8 mouse cellular contexts compared by ENCODE assay signal in genomic region chr9:15241596-15241939, GRCm38 (mm10). TPM values are rescaled to one million over a fixed set of nuclear protein-coding genes. Genes with fewer than 3 reads are reported as not detected.
DNase-seq lines count a peak whose midpoint lies in the region; ATAC-seq lines count a peak whose summit lies in the region.

No protein-coding gene starts in this region.

- H3K27ac ChIP-seq in midbrain, embryonic 14.5 days (replicated peaks; ENCODE audit: low read depth, low read length) = no peak overlapping the region
- H3K27ac ChIP-seq in midbrain, embryonic 13.5 days = no peak overlapping the region
- H3K27ac ChIP-seq in embryonic facial prominence, embryonic 10.5 days (replicated peaks) = no peak overlapping the region
- no peak overlapping the region for H3K27ac ChIP-seq in stomach, embryonic 15.5 days

- no peak overlapping the region for H3K4me3 ChIP-seq in midbrain, embryonic 14.5 days (replicated peaks; ENCODE audit: low read depth, low read length)
- no peak overlapping the region for H3K4me3 ChIP-seq in midbrain, embryonic 13.5 days (replicated peaks)
- H3K4me3 ChIP-seq in embryonic facial prominence, embryonic 10.5 days = no peak overlapping the region
- no peak overlapping the region for H3K4me3 ChIP-seq in stomach, embryonic 15.5 days (replicated peaks)

- no peaks in the 10 kb centered on the region for H3K9me3 ChIP-seq in midbrain, embryonic 14.5 days (ENCODE audit: control insufficient read depth, low read length)
- H3K9me3 ChIP-seq in midbrain, embryonic 13.5 days = no peaks in the 10 kb centered on the region
- no peaks in the 10 kb centered on the region for H3K9me3 ChIP-seq in embryonic facial prominence, embryonic 10.5 days
- no peaks in the 10 kb centered on the region for H3K9me3 ChIP-seq in stomach, embryonic 15.5 days

- H3K4me1 ChIP-seq in midbrain, embryonic 14.5 days (ENCODE audit: control insufficient read depth, insufficient read depth, low read length) = 0 out of 2 replicates have a peak, but pooled peaks cover 8% of the 10 kb centered on the region
- H3K4me1 ChIP-seq in midbrain, embryonic 13.5 days (replicated peaks) = peaks cover 18% of the 10 kb centered on the region
- H3K4me1 ChIP-seq in embryonic facial prominence, embryonic 10.5 days = peaks cover 23% of the 10 kb centered on the region
- H3K4me1 ChIP-seq in stomach, embryonic 15.5 days = peaks cover 11% of the 10 kb centered on the region; the same call in 1 of the 2 replicates

- DNase-seq in CD4-positive, CD25-positive, alpha-beta regulatory T cell, adult 2 months (ENCODE audit: low read depth, low spot score) = peak; percentile 54
- peak; percentile 54 for DNase-seq in midbrain, embryonic 14.5 days
- DNase-seq in embryonic facial prominence, embryonic 10.5 days (ENCODE audit: low spot score) = peak; percentile 60
- DNase-seq in kidney, adult 8-10 months = peak; percentile 82 to 88
- DNase-seq in lung, postnatal 10 days = peak; percentile 76

- no peak overlapping the region for H3K9ac ChIP-seq in midbrain, embryonic 14.5 days (replicated peaks; ENCODE audit: low read length)
- no peak overlapping the region for H3K9ac ChIP-seq in midbrain, embryonic 13.5 days (replicated peaks)
- no peak overlapping the region for H3K9ac ChIP-seq in stomach, embryonic 15.5 days

- H3K4me2 ChIP-seq in midbrain, embryonic 14.5 days (ENCODE audit: low read length) = no peak overlapping the region
- H3K4me2 ChIP-seq in midbrain, embryonic 13.5 days (replicated peaks) = no peak overlapping the region
- peak overlapping the region; percentile 11; the same call in 1 of the 2 replicates for H3K4me2 ChIP-seq in stomach, embryonic 15.5 days

- H3K27me3 ChIP-seq in midbrain, embryonic 14.5 days (ENCODE audit: control insufficient read depth, insufficient read depth, low read length) = no peaks in the 10 kb centered on the region
- 0 out of 2 replicates have a peak, but pooled peaks cover 8% of the 10 kb centered on the region for H3K27me3 ChIP-seq in midbrain, embryonic 13.5 days
- H3K27me3 ChIP-seq in embryonic facial prominence, embryonic 10.5 days (replicated peaks; ENCODE audit: low read depth, poor library complexity, severe bottlenecking) = peaks cover 40% of the 10 kb centered on the region
- H3K27me3 ChIP-seq in stomach, embryonic 15.5 days (replicated peaks) = no peaks in the 10 kb centered on the region

- H3K36me3 ChIP-seq in midbrain, embryonic 14.5 days (ENCODE audit: control insufficient read depth, insufficient read depth, low read length) = no peaks in the 10 kb centered on the region
- H3K36me3 ChIP-seq in midbrain, embryonic 13.5 days = no peaks in the 10 kb centered on the region
- no peaks in the 10 kb centered on the region for H3K36me3 ChIP-seq in embryonic facial prominence, embryonic 10.5 days (replicated peaks)
- no peaks in the 10 kb centered on the region for H3K36me3 ChIP-seq in stomach, embryonic 15.5 days

- 51% methylated on average over 9 of the region's 9 CpGs for WGBS in midbrain, embryonic 14.5 days
- WGBS in midbrain, embryonic 13.5 days = 50% methylated on average over 9 of the region's 9 CpGs
- 50% methylated on average over 9 of the region's 9 CpGs for WGBS in embryonic facial prominence, embryonic 10.5 days
- 41% methylated on average over 9 of the region's 9 CpGs for WGBS in stomach, embryonic 15.5 days

- no peak for ATAC-seq in CD4-positive, CD25-positive, alpha-beta regulatory T cell, adult 4 months
- no peak for ATAC-seq in midbrain, embryonic 14.5 days (ENCODE audit: low FRiP score, low TSS enrichment)
- no peak for ATAC-seq in midbrain, embryonic 13.5 days
- ATAC-seq in stomach, embryonic 15.5 days (ENCODE audit: insufficient read depth, low FRiP score, low read depth) = peak; percentile 15; the same call in 1 of the 2 replicates

RNA-seq across cellular contexts. Expression of gene Vstm5, which starts 2.7 kb away (rescaled TPM):
- under 1 TPM in 1 of 2 experiments, not detected in 1; 0.22 TPM for polyA plus RNA-seq in CD4-positive, CD25-positive, alpha-beta regulatory T cell, adult 4 months (2017; shearing (Covaris generic))
- 19.8 and 21.6 TPM in 2 replicates for polyA plus RNA-seq in midbrain, embryonic 14.5 days (2014; fragmentation: Nextera tagmentation; extraction: Ambion mirVana)
- polyA plus RNA-seq in midbrain, embryonic 13.5 days (2015; fragmentation: Nextera tagmentation; extraction: Ambion mirVana) = 9.9 and 11.2 TPM in 2 replicates
- 1.1 and 1.2 TPM in 2 replicates for polyA plus RNA-seq in embryonic facial prominence, embryonic 10.5 days (2016; fragmentation: Nextera tagmentation; extraction: Ambion mirVana)
- polyA plus RNA-seq in stomach, embryonic 15.5 days (2015; fragmentation: Nextera tagmentation; extraction: Ambion mirVana) = 6.4 and 6.5 TPM in 2 replicates

RNA-seq across cellular contexts. Expression of gene Med17, which starts 38.2 kb away (rescaled TPM):
- polyA plus RNA-seq in CD4-positive, CD25-positive, alpha-beta regulatory T cell, adult 4 months (2017; shearing (Covaris generic)) = 10 to 100 TPM; 22.7 to 23.9 TPM
- polyA plus RNA-seq in midbrain, embryonic 14.5 days (2014; fragmentation: Nextera tagmentation; extraction: Ambion mirVana) = 35.4 and 43.4 TPM in 2 replicates
- polyA plus RNA-seq in midbrain, embryonic 13.5 days (2015; fragmentation: Nextera tagmentation; extraction: Ambion mirVana) = 34.8 and 38.5 TPM in 2 replicates
- polyA plus RNA-seq in embryonic facial prominence, embryonic 10.5 days (2016; fragmentation: Nextera tagmentation; extraction: Ambion mirVana) = 37.2 and 42.1 TPM in 2 replicates
- 31.9 and 33.5 TPM in 2 replicates for polyA plus RNA-seq in stomach, embryonic 15.5 days (2015; fragmentation: Nextera tagmentation; extraction: Ambion mirVana)
